Mouse (Mus musculus) left cerebral cortex, postnatal 25 days (tissue): ENCODE measurements around the gene 2410131K14Rik. TPM values are rescaled to one million over a fixed set of nuclear protein-coding genes. Genes with fewer than 3 reads are reported as not detected.

Experiments
- DNase-seq, 2 experiments: peaks; one replicate each; pipeline ENCODE4 v3.0.0; 2022; ENCODE audit warnings: low spot score in 2 of 2, mixed read lengths in 1 of 2
- intact Hi-C: fragments of 180-260 bp; cut with DNase I; formaldehyde crosslinking; loops from one replicate; pipeline ENCODE4 v1.15.1; 2025
- total RNA-seq, 2 experiments: library from RNA; stranded (reverse); gene quantifications; 2 replicates each; pipeline ENCODE4 v1.2.3; 2021

The 2410131K14Rik gene
- total RNA-seq, 2 experiments from 2014 or later = 14.0 to 14.1 TPM

DNA sequence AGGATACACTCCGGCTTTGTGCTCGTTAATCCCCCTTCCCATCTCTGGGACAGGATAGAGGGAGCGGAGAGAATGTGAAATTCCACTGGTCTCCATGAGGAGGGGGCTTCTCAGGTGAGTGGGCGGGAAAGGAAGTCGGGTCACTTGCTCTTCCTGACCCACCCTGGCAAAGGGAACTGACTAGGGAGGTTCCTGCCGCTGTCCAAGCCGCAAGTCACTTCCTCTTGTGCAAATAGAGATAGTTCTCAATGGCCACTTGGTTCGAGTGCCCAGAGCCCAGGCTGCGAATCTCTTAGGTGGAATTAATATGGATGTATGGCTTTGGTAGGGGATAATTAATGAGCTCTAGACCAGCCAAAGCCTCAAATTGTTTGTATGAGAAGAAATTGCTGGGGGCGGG, 15.0 kb downstream of the 2410131K14Rik start:
- intact Hi-C loops = no loop called here

DNA sequence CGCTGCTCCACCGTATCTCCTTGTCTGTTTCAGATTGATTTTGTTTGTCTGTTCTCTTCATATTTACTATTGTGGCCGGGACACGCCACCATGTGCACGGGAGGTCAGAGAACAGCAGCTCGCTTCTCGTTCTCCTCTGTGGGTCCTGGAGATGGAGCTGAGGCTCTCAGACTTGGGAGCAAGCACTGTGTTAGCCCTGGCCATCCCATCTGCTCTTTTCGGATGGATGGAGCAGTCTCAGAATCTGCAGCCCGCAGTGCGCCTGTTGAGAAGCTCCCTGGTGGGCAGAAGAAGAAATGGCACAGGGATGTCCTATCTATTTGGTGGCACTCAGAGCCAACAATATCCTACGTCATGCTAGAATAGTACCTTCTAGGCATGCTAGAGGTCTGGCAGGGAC, 15.6 kb downstream of the 2410131K14Rik start:
- DNase-seq = no peak
- intact Hi-C loops = no loop called here

More for the DNA sequence above, 15.0 kb downstream of the 2410131K14Rik start:
- no peak for DNase-seq

DNA sequence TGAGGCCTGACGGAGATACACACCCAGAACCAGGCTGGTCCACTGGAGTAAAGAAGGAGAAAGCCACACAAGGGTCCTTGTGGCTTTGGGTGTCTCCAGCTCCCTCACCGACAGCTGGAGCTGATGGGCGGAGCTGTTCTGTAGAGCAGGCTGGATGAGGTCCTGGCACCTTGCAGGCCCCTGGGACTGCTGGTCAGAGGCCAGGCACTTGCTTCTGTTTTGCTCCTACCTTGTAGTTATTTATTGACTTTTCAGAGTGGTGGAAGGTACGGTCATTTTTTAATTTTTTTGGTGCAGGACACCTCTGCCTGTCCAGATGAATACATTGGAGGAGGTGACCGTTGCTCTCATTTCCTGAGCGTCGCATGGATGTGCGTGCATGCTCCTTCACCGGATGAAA, 16.2 kb downstream of the 2410131K14Rik start:
- DNase-seq = no peak
- intact Hi-C loops = no loop called here

DNA sequence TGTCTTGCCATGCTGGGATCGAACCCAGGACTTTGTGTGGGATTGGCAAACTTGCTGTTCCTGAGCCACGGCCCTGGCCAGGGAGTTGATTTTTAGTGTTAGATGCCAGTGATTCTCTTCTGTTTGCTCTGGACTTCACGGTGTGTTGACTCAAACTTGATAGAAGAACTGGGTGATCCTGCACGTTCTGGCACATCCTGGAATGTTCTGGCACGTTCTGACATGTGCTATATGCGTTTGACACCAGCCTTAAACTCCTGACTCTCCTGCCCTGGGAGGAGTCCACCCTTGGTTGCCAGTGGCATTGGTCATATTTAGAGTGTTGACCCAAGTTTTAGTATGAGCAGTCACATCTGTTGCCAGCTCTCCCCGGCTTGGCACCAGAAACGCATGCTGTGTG, 17.4 kb downstream of the 2410131K14Rik start:
- intact Hi-C loops = no loop called here
- DNase-seq = no peak

DNA sequence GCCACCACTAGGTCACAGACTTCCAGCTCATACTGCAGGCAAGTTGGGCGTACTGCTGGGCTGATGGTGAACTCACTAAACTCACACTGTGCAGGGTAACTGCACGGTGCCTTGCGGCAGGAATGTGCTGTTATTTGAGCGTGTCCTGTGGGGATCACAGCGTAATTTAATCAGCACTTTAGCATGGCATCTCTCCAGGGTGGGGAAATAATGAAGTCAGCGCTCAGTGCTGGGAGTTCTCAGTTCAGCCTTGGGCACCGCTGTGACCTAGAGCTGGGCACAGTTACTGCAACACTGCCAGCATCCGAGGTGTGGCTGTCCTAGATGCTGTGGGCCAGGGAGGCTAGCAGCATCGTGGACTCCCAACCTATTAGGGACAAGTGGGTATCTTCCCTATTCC, 19.3 kb downstream of the 2410131K14Rik start:
- no peak for DNase-seq
- intact Hi-C loops = no loop called here

DNA sequence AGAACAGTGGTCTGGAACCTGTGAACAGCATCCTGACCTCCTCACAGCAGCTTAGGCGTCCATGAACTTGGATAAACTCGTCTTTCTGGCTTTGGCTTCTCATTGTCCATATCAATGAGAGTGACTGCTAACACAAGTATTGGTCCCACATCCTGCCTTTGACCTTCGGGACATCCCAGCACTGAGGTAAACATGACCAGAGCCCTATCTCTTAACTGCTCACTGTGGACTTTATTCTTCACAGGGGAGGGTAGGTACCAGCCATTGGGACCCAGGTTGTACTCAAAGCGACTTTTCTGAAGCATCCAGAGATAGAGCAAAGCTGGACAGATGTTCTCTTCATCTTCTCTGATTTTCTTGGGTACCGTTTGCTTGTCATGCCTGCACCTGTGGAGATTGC, 20.3 kb downstream of the 2410131K14Rik start:
- intact Hi-C loops = loop anchor here (5.0 kb wide), 1 partner anchor 392 kb away; no protein-coding TSS in a partner anchor

DNA sequence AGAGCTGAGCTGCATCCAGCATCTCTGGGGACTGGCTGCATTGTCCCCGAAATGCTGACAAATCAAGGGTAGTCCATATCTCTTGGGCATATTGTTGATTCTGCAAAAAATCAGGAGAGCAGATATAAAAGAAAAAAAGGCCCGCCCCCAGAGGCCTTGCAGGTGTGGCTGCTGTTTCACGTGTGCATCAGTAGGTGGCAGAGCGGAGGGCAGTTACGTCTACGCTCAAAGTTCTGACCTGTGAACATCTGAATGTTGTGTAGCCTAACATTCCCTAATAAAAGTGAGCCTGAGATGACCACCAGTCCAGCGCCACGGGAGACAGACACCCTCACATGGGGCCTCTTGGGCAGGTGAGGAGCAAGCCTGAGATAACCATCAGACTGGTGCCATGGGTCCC, 21.3 kb downstream of the 2410131K14Rik start:
- DNase-seq = no peak
- intact Hi-C loops = loop anchor here (5.0 kb wide), 1 partner anchor 391 kb away; no protein-coding TSS in a partner anchor

More for the DNA sequence above, 20.3 kb downstream of the 2410131K14Rik start:
- no peak for DNase-seq

DNA sequence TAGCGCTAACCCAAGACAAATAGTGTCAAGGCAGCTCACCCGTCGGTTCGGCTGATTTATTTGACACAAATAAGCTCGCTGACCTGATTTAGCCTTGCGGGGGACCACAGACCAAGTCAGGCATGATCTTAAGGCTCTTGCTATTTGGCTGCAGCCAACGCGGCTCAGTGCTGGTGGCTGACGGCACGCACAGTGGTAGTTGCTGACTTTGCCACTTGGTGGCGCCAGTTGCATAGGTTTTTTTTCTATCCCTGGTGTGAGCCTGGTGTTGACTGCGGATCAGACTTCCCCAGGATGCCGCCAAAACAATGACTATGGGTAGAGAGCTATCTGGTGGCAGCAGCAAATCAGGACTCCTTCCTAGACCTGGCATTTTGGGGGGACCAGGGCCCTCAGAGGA, 24.0 kb downstream of the 2410131K14Rik start:
- intact Hi-C loops = loop anchor here (2.0 to 5.0 kb wide), 3 partner anchors 50 to 494 kb away; no protein-coding TSS in a partner anchor
- DNase-seq = peak; percentile 90 to 94

DNA sequence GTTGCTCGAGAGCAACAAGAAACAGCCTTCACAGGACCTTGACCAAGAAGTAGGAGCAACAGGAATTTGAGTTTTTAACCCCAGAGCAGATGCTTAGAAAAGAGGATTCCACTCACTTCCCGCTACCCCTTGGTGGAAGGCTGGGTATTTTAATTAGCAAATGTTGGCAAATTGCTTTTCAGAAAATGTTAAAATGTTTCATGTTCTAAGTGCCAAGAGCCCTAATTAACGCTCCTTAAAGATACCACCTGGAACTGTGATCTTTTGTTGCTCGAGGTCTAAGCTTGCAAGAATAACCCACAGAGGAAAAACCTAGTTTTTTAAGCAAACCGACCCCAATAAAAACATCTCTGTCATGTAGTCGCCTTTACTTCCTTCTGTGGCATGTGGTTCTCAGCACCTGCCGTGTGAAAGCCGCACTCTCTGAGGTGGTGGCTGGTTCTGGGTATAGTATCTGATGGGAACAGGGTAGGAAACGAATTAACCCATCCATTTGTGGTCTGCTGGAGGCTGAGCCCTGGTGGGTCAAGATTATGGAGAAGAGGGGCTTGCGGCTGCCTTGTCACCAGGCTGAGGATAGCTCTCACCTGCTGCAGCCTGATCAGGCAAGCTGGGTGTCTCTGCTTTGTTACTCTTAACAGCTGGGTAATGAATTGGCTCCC, 26.6 kb downstream of the 2410131K14Rik start:
- no peak for DNase-seq
- intact Hi-C loops = loop anchor here (5.0 kb wide), 1 partner anchor 466 kb away; no protein-coding TSS in a partner anchor

DNA sequence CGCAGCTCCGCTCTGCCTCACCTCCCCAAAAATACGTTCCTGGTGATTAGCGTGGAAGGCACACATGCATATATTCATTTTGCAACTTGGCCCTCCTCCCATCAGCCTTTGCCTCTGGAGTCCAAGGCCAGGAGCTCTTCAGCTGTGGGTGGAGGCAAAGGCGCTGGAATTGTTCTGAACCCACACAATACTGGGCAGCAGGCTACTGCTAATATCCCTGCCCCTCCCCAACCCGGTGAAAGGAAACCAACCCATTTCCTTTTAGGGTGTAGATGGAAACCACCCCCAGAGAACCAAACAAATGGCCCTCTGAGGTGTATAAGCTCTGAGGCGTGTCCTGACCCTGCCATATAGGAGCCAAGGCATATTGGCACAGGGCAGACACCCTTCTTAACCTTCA, 28.4 kb downstream of the 2410131K14Rik start:
- no peak for DNase-seq
- intact Hi-C loops = loop anchor here (5.0 kb wide), 1 partner anchor 464 kb away; no protein-coding TSS in a partner anchor

DNA sequence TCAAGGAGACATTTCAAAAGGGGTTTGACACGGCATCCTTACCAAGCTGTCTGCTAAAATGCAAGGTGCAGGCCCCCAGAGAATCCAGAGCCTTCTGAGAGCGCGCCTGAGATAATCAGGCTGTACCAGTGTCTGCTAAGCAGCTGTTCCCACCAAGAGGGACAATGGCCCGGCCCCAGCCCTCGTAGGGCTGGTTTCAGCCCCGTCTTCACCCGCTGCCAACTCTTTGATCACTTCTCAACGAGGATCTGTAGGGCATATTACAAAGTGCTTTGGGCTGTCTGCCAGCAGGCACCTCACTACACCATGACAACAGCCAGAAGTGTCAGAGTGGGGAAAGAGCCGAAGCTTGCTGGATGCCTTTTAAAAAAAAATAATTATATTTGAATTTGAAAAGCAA, 29.5 kb downstream of the 2410131K14Rik start:
- DNase-seq = no peak
- intact Hi-C loops = loop anchor here (5.0 kb wide), 1 partner anchor 463 kb away; no protein-coding TSS in a partner anchor

DNA sequence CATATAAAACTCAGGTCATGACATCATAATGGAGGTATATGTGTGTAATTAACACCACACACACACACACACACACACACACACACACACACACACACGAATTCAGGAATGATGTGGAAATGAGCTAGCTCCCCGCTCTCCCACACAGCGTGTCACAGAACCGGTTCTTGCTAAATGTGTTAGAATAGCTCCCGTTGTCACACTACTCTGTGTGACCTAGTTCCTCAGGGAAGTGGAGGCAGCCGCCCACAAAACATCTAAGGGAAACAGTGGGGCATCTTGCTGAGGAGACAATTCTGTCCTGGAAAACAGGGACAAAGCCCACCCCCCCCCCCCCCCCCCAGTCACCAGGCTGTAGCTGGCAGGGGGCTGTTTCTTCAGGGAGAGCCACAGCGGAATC, 31.3 kb downstream of the 2410131K14Rik start:
- peak; percentile 50 to 88 for DNase-seq
- intact Hi-C loops = loop anchor here (1.0 to 5.0 kb wide), 2 partner anchors 150 to 286 kb away; partner anchors contain the start of gene Med13l

DNA sequence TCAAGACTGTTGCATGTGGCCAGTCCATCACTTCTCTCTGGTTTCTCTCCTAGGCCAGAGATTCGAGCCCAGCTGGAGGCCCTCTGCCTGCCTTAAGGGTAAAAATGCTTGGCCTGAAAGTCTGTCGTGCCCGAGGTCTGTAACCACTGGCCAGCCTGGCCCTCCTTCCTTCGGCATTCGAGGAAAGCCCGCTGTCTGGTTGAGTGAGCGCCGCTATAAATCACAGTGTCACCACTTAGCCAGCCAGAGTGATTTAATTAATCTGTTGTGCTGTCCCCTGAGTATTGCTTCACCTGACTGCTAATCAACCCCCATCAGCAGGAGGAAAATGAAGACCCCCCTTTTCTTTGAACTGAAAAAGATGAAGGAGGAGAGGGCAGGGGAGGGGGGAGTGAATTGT, 31.7 kb downstream of the 2410131K14Rik start:
- intact Hi-C loops = loop anchor here (1.0 to 5.0 kb wide), 2 partner anchors 150 to 286 kb away; partner anchors contain the start of gene Med13l
- DNase-seq = no peak

DNA sequence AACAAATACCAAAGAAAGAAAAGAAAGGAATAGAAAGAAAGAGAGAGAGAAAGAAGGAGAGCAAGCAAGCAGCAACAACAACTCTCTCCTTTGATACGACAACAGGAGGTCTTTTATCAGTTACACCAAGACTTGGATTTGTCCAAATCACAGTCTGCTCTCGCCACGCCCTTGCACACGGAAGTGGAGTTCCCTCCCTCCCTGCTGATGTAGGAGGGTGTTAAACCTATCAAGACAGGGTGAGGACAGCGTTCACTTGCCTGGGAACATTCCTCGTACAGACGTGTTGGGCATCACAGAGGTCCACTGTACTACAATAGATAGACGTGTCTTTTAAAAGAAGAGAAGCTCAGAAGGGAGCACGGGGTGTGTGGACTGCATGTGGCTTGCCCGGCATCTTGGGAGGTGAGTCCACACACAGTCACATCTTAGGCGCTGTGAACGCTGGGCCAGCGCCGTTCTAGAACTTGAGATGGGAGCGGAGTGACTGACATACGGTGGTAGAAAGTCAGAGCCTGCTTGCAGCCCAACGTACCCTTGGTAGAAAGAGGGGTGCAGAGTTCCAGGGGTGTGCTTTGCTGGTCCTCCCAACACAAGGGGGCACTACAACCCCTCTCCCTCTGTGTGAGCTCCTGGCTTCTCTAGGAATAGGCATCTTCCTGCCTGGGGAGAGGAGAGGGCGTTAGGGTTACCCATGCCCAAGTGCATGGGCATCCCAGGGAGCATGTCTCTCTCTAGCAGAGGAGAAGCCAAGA, 32.9 kb downstream of the 2410131K14Rik start:
- DNase-seq = no peak
- intact Hi-C loops = loop anchor here (5.0 kb wide), 1 partner anchor 284 kb away; the partner anchor contains the start of gene Med13l

DNA sequence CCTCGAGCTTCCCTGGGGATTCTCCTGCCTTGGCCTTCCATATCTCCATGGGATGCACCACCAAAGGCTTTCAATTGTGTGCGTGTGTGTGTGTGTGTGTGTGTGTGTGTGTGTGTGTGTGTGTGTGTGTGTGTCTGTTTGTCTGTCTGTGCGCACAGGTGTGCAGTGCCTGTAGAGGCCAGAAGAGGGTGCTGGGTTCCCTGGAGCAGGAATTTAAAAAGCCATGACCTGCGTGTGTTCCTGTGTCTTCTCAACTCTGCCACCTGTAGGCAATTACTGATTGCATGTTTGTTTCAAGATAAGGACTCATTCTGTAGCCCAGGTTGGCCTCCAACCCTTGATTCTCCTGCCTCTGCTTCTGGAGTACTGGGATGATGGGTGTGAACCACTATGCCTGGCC, 46.4 kb downstream of the 2410131K14Rik start:
- intact Hi-C loops = no loop called here
- no peak for DNase-seq

DNA sequence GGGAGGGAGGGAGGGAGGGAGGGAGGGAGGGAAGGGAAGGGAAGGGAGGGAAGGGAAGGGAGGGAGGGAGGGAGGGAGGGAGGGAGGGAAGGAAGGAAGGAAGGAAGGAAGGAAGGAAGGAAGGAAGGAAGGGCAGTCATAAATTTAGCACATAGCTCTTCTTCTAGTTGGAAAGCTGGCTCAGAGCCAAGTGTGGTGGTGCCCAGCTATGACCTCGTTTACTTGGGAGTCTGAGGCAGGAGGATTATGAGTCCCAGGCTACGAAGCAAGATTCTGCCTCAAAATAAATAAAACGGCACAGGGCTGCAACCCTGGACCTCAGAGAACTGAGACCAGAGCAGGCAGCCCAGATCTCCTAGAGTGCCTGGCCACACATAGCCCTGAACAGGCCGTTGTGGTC, 47.4 kb downstream of the 2410131K14Rik start:
- no peak for DNase-seq
- intact Hi-C loops = no loop called here

DNA sequence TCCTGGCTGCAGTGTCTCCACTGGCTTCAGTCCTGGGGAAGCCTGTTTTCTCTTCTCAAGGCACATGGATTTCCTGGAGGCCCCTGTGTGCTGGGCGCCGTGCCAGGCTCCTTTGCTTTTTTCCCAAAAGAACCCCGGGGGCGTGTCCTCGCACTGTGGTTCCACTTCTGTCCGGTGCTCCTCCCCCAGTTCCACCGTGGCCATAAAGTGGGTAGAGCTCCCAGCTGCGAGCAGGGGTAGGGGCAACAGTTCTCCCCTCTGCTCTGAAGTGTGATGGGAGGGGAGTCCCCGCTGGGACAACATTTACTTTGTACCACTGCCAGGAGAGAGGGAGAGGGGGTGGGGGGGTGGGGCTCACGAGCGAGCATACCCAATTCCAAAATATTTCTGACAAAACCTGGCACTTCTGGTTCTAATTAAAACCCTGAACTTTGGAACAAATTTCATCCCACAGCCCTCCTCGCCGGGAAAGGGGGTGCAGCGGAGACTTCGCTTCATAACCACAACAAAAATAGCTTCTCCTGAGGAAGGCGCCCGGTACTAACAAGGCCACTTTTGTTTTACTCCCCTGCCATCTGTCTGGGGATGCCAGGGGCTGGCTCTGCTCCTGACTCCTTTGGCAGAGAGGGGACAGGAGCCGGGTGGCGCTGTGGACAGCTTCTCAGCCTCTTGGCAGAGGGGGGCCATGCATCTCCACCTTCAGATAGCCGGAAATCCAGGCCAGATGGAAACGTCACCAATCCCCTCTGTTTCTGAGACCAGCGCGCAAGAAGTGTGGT, 49.2 kb downstream of the 2410131K14Rik start:
- intact Hi-C loops = no loop called here
- peak; percentile 75 to 89 for DNase-seq

DNA sequence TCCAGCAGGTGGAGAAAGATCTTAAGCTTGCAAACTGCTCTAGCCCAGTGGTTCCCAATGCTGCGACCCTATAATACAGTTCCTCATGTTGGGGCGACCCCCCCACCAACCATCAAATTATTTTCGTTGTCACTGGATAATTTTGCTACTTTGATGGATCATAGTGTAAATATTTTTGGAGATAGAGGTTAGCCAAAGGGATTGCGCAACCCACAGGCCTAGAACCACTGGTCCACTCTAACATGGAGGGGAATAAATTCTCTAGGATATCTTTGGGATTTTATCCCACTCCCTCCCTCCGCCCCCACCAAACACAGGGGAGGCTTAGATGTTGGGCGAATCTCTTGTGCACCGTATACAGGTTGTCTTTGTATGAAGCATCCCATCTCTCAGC, 49.8 kb downstream of the 2410131K14Rik start:
- no peak for DNase-seq
- intact Hi-C loops = no loop called here

DNA sequence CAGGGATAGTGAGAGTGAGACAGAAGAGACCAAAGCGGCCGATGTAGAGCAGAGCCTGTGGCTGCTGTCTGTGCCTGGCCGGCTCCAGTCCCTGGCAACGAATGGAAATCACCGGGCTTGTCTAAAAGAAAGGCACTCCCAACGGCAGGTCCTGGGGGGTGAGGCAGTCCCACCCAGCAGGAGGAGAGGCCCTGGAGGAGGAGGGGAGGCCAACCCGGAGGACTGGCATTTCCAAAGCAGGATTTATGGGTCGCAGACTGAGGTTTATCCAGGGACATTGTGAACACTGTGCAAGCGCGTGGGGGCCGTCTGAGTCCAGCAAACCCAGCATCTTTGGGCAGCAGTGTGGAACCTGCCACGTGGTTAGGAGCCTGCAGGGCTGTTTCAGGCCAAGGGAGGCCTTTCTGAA, 52.3 kb downstream of the 2410131K14Rik start:
- DNase-seq = peak in 1 of 2 experiments; percentile 41
- intact Hi-C loops = no loop called here
